Mouse (Mus musculus) E14TG2a.4 (cell line): Measurements from ENCODE around the gene Nr2f2.

Experiments used
- CTCF ChIP-seq: conservative IDR thresholded peaks from 2 replicates; pipeline ENCODE4 v1.5.1; 2014; ENCODE audit warnings: low read length
- NANOG ChIP-seq: IDR thresholded peaks from 2 replicates; pipeline ENCODE4 v1.6.1; 2014; ENCODE audit warnings: borderline replicate concordance, low read length, mixed read lengths
- POU5F1 ChIP-seq: IDR thresholded peaks from 2 replicates; pipeline ENCODE4 v1.6.1; 2014; ENCODE audit warnings: low read length, borderline replicate concordance

GRCm38 (mm10) chr7:70332926-70333664 lies 33.4 kb downstream of the Nr2f2 start:
- TF ChIP-seq CTCF (no peak), NANOG (no peak), POU5F1 (no peak)
